Mouse (Mus musculus): ENCODE measurements around the gene Apol7e.

GRCm38 (mm10) chr15:77763702-77764101 is 65.0 kb downstream of the Apol7e start:
- TF ChIP-seq POLR2A (IDR thresholded peaks at IDR 0.05; ENCODE audit: borderline replicate concordance, extremely low read depth, low read depth, low read length), result no peak
- TF ChIP-seq CTCF (IDR thresholded peaks at IDR 0.05; ENCODE audit: insufficient read depth, low read length), result no peak
